Comparison of ENCODE assay signal across 20 mouse cellular contexts in the genomic region with DNA sequence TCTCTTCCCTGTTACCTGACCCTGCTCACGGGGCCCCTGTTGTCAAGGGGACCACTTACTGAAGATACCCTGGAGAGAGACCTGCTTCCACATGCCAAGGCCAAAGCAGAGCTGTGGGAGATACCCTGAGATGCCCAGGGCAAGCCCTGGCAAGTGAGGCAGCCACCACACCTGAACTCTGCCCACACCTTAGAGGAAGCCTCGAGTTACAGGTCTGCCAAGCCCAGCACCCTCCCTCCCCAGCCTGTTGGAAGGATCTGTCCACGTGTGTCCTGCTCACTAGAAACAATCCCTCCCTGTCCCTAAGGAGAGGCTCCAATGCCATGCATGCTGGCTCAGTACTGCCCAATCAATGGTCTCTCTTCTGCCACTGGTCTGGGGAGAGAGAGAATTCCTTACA. TPM values are rescaled to one million over a fixed set of nuclear protein-coding genes. Genes with fewer than 3 reads are reported as not detected.
"Had no signal": no experiment of that assay in that cellular context is flagged by ENCODE, and none has a peak within 500 bp of the region (broad histone marks: within the 10 kb centered on the region; RNA-seq: fewer than 3 reads in every experiment).

No protein-coding gene starts in this region.

- H3K27ac ChIP-seq: limb, embryonic 12.5 days; limb, embryonic 15.5 days; liver, embryonic 14.5 days; macrophage; midbrain, embryonic 12.5 days; midbrain, embryonic 15.5 days; neural tube, embryonic 12.5 days; neural tube, embryonic 15.5 days had no signal

- DNase-seq: kidney, adult 11 months; kidney, adult 8-10 months; kidney, postnatal 14 days; kidney, postnatal 4 days; liver, postnatal 0 days; lung, embryonic 14.5 days; retina, postnatal 1 day; right cerebral cortex, postnatal 25 days; spleen, adult 18-20 months; thymus, postnatal 25 days had no signal

- H3K9me3 ChIP-seq: limb, embryonic 15.5 days; midbrain, embryonic 12.5 days; midbrain, embryonic 15.5 days; neural tube, embryonic 12.5 days; neural tube, embryonic 15.5 days had no signal

- ATAC-seq: liver, postnatal 0 days; lung, postnatal 0 days; midbrain, embryonic 15.5 days had no signal

- H3K4me3 ChIP-seq: limb, embryonic 12.5 days; limb, embryonic 15.5 days; midbrain, embryonic 12.5 days; midbrain, embryonic 15.5 days; neural tube, embryonic 12.5 days; neural tube, embryonic 15.5 days had no signal

- H3K36me3 ChIP-seq: limb, embryonic 12.5 days; limb, embryonic 15.5 days; midbrain, embryonic 12.5 days; midbrain, embryonic 15.5 days; neural tube, embryonic 12.5 days; neural tube, embryonic 15.5 days had no signal

- H3K4me2 ChIP-seq: limb, embryonic 12.5 days; limb, embryonic 15.5 days; liver, embryonic 11.5 days; lung, embryonic 14.5 days; midbrain, embryonic 12.5 days; midbrain, embryonic 15.5 days; neural tube, embryonic 12.5 days; neural tube, embryonic 15.5 days had no signal

- H3K27me3 ChIP-seq: limb, embryonic 12.5 days; limb, embryonic 15.5 days; midbrain, embryonic 12.5 days; midbrain, embryonic 15.5 days; neural tube, embryonic 12.5 days; neural tube, embryonic 15.5 days had no signal

- H3K9ac ChIP-seq: limb, embryonic 12.5 days; limb, embryonic 15.5 days; liver, embryonic 14.5 days; liver, postnatal 0 days; lung, embryonic 14.5 days; midbrain, embryonic 12.5 days; midbrain, embryonic 15.5 days; neural tube, embryonic 12.5 days; neural tube, embryonic 15.5 days had no signal

RNA-seq across cellular contexts. Expression of gene Kazn, which starts 56.2 kb away (rescaled TPM):
- polyA plus RNA-seq: macrophage had no signal
